8 mouse cellular contexts compared by ENCODE assay signal in genomic region chr12:45466066-45466465, GRCm38 (mm10).
A peak's percentile ranks its signal among the peaks of the same experiment; 100 is the strongest.
DNase-seq lines count a peak whose midpoint lies in the region.

No protein-coding gene starts in this region.

- peak; percentile 9 for DNase-seq in gastrocnemius, postnatal 10 days
- DNase-seq in gastrocnemius, adult 8-10 months (ENCODE audit: low spot score in 2 of 2), result no peak
- peak; percentile 68 to 74 for DNase-seq in cerebellum, postnatal 10 days
- DNase-seq in frontal cortex, postnatal 36 days (ENCODE audit: low spot score in 2 of 2), result peak; percentile 51 to 76
- DNase-seq in layer of hippocampus, postnatal 25 days (ENCODE audit: extremely low spot score in 1 of 2, low spot score in 1 of 2), result peak; percentile 20
- peak; percentile 30 for DNase-seq in retina, adult 2 months (ENCODE audit: low read depth, low spot score)
- no peak for DNase-seq in thymus, postnatal 36 days
- DNase-seq in spleen, adult 18-20 months, result no peak

Comparison
In these comparisons a context has a peak if more than half of its experiments do, and no peak if none do; other contexts are left out.
1. DNase-seq: peak in gastrocnemius, postnatal 10 days (single experiment), cerebellum, postnatal 10 days (2 of 2), frontal cortex, postnatal 36 days (2 of 2), layer of hippocampus, postnatal 25 days (2 of 2) and retina, adult 2 months (single experiment); none in gastrocnemius, adult 8-10 months (0 of 2), thymus, postnatal 36 days (0 of 2) and spleen, adult 18-20 months (0 of 2).